Mouse (Mus musculus): ENCODE measurements around the gene Rhbdd1. TPM values are rescaled to one million over a fixed set of nuclear protein-coding genes. Genes with fewer than 3 reads are reported as not detected.

Gene Rhbdd1
- total and polyA plus RNA-seq, 2 experiments from 2014 or later: 6.6 to 13.2 TPM

GRCm38 (mm10) chr1:82362165-82362564 lies 45.9 kb downstream of the Rhbdd1 start:
- no peak overlapping the region for H3K4me3 ChIP-seq (ENCODE audit: low read depth, low read length)
- 84% methylated on average over 6 of the region's 6 CpGs for WGBS
- no peaks in the 10 kb centered on the region for H3K36me3 ChIP-seq (replicated peaks; ENCODE audit: control insufficient read depth, insufficient read depth, low read length)
- H3K9ac ChIP-seq (replicated peaks; ENCODE audit: low read depth, low read length): no peak overlapping the region
- peaks cover 15% of the 10 kb centered on the region; the same call in 1 of the 2 replicates for H3K4me1 ChIP-seq (ENCODE audit: control insufficient read depth, insufficient read depth)
- H3K27me3 ChIP-seq (ENCODE audit: control insufficient read depth, insufficient read depth, low read length): peaks cover 39% of the 10 kb centered on the region
- DNase-seq (ENCODE audit: low spot score) (no peak), ATAC-seq (ENCODE audit: insufficient read depth, low read depth) (no peak)
- H3K9me3 ChIP-seq (replicated peaks; ENCODE audit: control insufficient read depth, low read length): peaks cover 6% of the 10 kb centered on the region; the same call in 1 of the 2 replicates
- no peak for TF ChIP-seq CTCF (IDR thresholded peaks at IDR 0.05; ENCODE audit: low read depth)
- TF ChIP-seq EP300 (IDR thresholded peaks at IDR 0.05; ENCODE audit: low read depth): no peak
- H3K4me2 ChIP-seq (ENCODE audit: low read depth, low read length): no peak overlapping the region
- no peak overlapping the region for H3K27ac ChIP-seq (ENCODE audit: low read depth)

GRCm38 (mm10) chr1:82364047-82364446 lies 47.8 kb downstream of the Rhbdd1 start:
- Histone ChIP-seq H3K27ac (ENCODE audit: low read depth) (no peak overlapping the region), H3K27me3 (ENCODE audit: control insufficient read depth, insufficient read depth, low read length) (peaks cover 46% of the 10 kb centered on the region), H3K36me3 (replicated peaks; ENCODE audit: control insufficient read depth, insufficient read depth, low read length) (no peaks in the 10 kb centered on the region), H3K4me2 (ENCODE audit: low read depth, low read length) (no peak overlapping the region), H3K9me3 (replicated peaks; ENCODE audit: control insufficient read depth, low read length) (peaks cover 6% of the 10 kb centered on the region; the same call in 1 of the 2 replicates), H3K4me3 (ENCODE audit: low read depth, low read length) (no peak overlapping the region), H3K4me1 (ENCODE audit: control insufficient read depth, insufficient read depth) (peaks cover 12% of the 10 kb centered on the region; the same call in 1 of the 2 replicates), H3K9ac (replicated peaks; ENCODE audit: low read depth, low read length) (no peak overlapping the region)
- TF ChIP-seq EP300 (IDR thresholded peaks at IDR 0.05; ENCODE audit: low read depth): no peak
- TF ChIP-seq CTCF (IDR thresholded peaks at IDR 0.05; ENCODE audit: low read depth): no peak
- DNase-seq (ENCODE audit: low spot score): no peak
- ATAC-seq (ENCODE audit: insufficient read depth, low read depth): no peak
- WGBS: 49% methylated on average over 7 of the region's 7 CpGs

GRCm38 (mm10) chr1:82364468-82364867 lies 48.2 kb downstream of the Rhbdd1 start:
- DNase-seq (ENCODE audit: low spot score) (peak; percentile 39), ATAC-seq (ENCODE audit: insufficient read depth, low read depth) (peak; percentile 68; the same call in 1 of the 2 replicates)
- H3K27me3 ChIP-seq (ENCODE audit: control insufficient read depth, insufficient read depth, low read length): peaks cover 46% of the 10 kb centered on the region
- H3K4me1 ChIP-seq (ENCODE audit: control insufficient read depth, insufficient read depth): peaks cover 12% of the 10 kb centered on the region; the same call in 1 of the 2 replicates
- H3K9me3 ChIP-seq (replicated peaks; ENCODE audit: control insufficient read depth, low read length): peaks cover 6% of the 10 kb centered on the region; the same call in 1 of the 2 replicates
- no peak for TF ChIP-seq EP300 (IDR thresholded peaks at IDR 0.05; ENCODE audit: low read depth)
- TF ChIP-seq CTCF (IDR thresholded peaks at IDR 0.05; ENCODE audit: low read depth): no peak
- no peak overlapping the region for H3K4me3 ChIP-seq (ENCODE audit: low read depth, low read length)
- H3K9ac ChIP-seq (replicated peaks; ENCODE audit: low read depth, low read length): no peak overlapping the region
- WGBS: 27% methylated on average over 6 of the region's 6 CpGs
- no peaks in the 10 kb centered on the region for H3K36me3 ChIP-seq (replicated peaks; ENCODE audit: control insufficient read depth, insufficient read depth, low read length)
- H3K27ac ChIP-seq (ENCODE audit: low read depth): no peak overlapping the region
- H3K4me2 ChIP-seq (ENCODE audit: low read depth, low read length): no peak overlapping the region

GRCm38 (mm10) chr1:82371636-82372428 lies 55.6 kb downstream of the Rhbdd1 start:
- no peak overlapping the region for H3K4me2 ChIP-seq (ENCODE audit: low read depth, low read length)
- H3K4me1 ChIP-seq (ENCODE audit: control insufficient read depth, insufficient read depth): no peaks in the 10 kb centered on the region
- 0 out of 2 replicates have a peak, but pooled peaks cover 13% of the 10 kb centered on the region for H3K27me3 ChIP-seq (ENCODE audit: control insufficient read depth, insufficient read depth, low read length)
- H3K9ac ChIP-seq (replicated peaks; ENCODE audit: low read depth, low read length): no peak overlapping the region
- H3K4me3 ChIP-seq (ENCODE audit: low read depth, low read length): no peak overlapping the region
- 76% methylated on average over 5 of the region's 5 CpGs for WGBS
- no peak overlapping the region for H3K27ac ChIP-seq (ENCODE audit: low read depth)
- ATAC-seq (ENCODE audit: insufficient read depth, low read depth): no peak
- no peaks in the 10 kb centered on the region for H3K9me3 ChIP-seq (replicated peaks; ENCODE audit: control insufficient read depth, low read length)
- H3K36me3 ChIP-seq (replicated peaks; ENCODE audit: control insufficient read depth, insufficient read depth, low read length): no peaks in the 10 kb centered on the region
- no peak for DNase-seq (ENCODE audit: low spot score)
- TF ChIP-seq EP300 (IDR thresholded peaks at IDR 0.05; ENCODE audit: low read depth) (no peak), CTCF (IDR thresholded peaks at IDR 0.05; ENCODE audit: low read depth) (peak; percentile 5; the same call in 1 of the 2 replicates)

- Histone ChIP-seq H3K4me2 (ENCODE audit: low read depth, low read length) (no peak overlapping the region), H3K4me3 (ENCODE audit: low read depth, low read length) (no peak overlapping the region), H3K36me3 (replicated peaks; ENCODE audit: control insufficient read depth, insufficient read depth, low read length) (no peaks in the 10 kb centered on the region), H3K9ac (replicated peaks; ENCODE audit: low read depth, low read length) (no peak overlapping the region), H3K27ac (ENCODE audit: low read depth) (no peak overlapping the region), H3K9me3 (replicated peaks; ENCODE audit: control insufficient read depth, low read length) (no peaks in the 10 kb centered on the region), H3K4me1 (ENCODE audit: control insufficient read depth, insufficient read depth) (no peaks in the 10 kb centered on the region), H3K27me3 (ENCODE audit: control insufficient read depth, insufficient read depth, low read length) (no peaks in the 10 kb centered on the region)
- no peak for ATAC-seq (ENCODE audit: insufficient read depth, low read depth)
- TF ChIP-seq CTCF (IDR thresholded peaks at IDR 0.05; ENCODE audit: low read depth) (no peak), EP300 (IDR thresholded peaks at IDR 0.05; ENCODE audit: low read depth) (no peak)
- 84% methylated on average over 8 of the region's 8 CpGs for WGBS
- no peak for DNase-seq (ENCODE audit: low spot score)
These were observed 57.7 kb downstream of the Rhbdd1 start for GRCm38 (mm10) chr1:82373924-82374323.
